Mouse (Mus musculus): ENCODE results near the gene Olfr1385. TPM values are rescaled to one million over a fixed set of nuclear protein-coding genes. Genes with fewer than 3 reads are reported as not detected.
"Not testable (repeated sequence)": the region's sequence is repeated elsewhere in the genome, so short reads cannot be mapped to it uniquely, and the experiment has no call there.

Olfr1385 gene
- total RNA-seq (2021): not detected

DNA sequence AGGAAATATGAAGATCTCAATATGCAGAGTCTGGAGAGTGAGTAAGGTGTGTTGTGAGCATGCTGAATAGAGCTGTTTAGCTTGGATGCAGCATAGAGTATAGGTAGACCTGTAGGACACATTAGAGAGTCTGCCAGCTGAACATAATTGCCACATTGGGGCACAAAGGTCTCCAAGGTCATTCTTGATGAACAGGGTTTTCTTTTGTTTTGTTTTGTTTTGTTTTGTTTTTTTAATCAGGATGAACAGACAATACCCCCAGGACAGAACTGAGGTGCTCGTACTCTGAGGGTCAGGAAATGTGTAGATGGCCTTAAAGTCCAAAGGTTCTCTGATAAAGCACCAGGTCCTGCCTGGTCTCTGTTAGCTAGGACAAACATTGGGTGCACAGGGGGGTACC lies at the start of gene Olfr1385:
Gene Olfr1385, plus strand, starts transcription at position 301 of the 400 bp plus-strand sequence.
- DNase-seq: not testable (repeated sequence)

DNA sequence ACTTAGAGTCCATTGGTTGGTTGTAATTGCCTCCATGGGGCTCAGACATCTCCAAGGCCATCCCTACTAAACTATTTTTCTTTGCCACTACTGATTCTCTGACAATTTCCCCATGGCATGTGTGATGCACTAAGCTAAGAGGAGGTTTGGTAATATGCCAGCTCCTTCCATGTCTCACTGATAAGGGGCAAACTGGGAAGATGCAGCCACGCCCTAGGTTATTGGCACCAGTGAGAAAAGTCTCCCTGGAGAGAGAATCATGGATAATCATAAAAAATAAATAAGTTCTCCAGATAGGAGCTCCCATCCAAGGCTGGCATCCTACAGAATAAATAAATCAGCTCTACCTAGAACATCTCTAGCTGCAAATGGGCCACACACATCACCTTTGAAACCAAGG lies 33.8 kb upstream of the Olfr1385 start, which contains the start of gene Olfr1387:
Gene Olfr1387, plus strand, starts transcription at position 301 of the 400 bp plus-strand sequence.
- no peak for DNase-seq

DNA sequence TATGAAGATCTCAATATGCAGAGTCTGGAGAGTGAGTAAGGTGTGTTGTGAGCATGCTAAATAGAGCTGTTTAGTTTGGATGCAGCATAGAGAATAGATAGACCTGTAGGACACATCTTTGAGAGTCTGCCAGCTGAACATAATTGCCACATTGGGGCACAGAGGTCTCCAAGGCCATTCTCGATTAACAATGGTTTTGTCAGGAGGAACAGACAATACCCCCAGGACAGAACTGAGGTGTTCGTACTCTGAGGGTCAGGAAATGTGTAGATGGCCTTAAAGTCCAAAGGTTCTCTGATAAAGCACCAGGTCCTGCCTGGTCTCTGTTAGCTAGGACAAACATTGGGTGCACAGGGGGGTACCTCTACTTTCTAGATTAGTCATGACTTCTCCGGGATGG lies 24.1 kb upstream of the Olfr1385 start, which contains the start of gene Olfr1386:
Gene Olfr1386, plus strand, starts transcription at position 301 of the 400 bp plus-strand sequence.
- not testable (repeated sequence) for DNase-seq

DNA sequence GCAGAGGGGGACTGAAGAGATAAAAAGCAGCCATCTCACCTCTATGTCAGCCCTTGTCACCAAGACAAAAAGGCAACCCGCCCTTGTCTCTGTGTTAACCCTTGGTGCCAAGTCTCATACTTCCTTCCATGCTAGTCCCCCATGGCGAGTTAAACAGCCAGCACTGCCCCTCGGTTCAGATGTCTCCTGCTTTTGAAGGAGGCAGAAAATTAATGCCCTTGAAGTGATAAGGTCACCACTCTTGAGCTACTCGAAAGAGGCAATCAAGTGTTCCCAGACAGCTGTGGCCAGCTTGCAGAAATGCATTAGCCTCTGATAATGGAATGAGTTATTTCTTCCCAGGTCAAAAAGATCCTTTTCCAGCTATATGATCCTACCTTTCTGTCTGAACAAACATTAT lies 2.9 kb upstream of the Olfr1385 start:
- DNase-seq: no peak

DNA sequence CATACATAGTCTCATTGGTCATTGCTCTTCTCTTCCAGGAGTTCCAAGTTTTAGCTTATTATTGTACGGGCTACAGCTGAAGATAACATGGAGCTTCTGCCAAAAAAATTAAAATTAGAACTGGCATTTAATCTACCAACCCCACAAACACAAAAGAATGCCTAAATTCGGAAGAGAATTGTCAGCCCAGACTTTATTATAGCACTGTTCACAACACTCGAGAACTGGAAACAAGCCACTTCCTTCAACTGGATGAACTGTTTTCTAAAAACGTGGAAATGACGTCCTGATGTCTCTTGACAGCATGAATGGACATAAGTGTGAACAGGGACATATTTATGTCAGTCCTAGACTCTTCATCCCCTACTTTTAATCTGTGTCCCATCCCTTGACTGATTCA lies 29.2 kb downstream of the Olfr1385 start:
- DNase-seq: no peak

DNA sequence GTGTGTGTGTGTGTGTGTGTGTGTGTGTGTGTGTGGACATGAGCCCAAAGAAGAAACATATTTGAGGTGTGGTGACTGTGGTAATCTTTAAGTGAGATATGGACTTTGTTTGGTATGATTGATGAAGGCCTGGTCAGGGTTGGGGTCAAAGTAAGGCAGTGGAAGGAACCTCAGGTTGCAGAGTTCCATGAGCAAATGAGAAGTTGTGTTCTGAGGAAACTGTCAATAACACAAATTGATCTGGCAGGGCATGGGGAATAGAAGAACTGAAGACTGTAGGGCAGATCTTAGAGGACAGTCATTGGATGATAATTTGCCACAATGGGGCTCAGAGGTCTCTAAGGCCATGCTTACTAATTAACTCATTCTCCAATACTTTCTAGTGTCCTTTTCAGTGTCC lies 30.5 kb downstream of the Olfr1385 start, which contains the start of gene Olfr1383:
Gene Olfr1383, plus strand, starts transcription at position 301 of the 400 bp plus-strand sequence.
- DNase-seq: no peak

DNA sequence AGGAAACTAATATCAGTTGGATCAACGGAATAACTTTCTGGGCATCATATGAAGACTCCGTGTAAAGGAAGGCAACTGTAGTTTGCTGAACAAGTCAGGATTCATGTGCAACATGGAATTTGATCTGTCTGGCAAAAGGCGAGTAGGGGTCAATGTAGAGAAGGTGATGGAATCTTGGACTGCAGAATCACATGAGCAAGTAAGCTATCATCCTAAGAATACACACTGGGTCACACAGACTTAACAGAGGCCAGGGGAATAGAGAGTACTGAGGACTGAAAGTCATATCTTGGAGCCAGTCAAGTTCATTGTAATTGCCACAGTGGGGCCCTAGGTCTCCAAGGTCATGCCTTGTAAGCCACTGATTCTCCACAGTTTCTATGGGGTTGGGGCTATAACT lies 39.1 kb downstream of the Olfr1385 start, which contains the start of gene Olfr1382:
Gene Olfr1382, plus strand, starts transcription at position 301 of the 400 bp plus-strand sequence.
- DNase-seq: no peak

DNA sequence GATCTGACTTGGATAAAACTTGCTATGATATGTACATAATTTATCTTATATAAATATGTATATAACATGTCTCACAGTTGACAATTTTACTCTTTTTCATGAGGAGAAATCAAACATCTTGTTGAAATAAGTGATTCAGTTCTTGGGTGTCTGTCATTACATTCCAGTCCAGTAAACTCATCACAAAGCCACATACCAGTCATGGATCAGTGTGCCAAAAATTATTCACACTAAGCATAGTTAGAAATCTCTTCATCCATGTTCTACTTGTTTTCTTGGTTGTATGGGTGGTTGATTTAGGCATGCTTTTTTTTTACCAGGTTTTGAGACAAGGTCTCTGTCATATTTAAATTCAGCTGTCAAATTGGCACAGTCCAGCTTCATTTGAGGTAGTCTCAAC lies 43.9 kb downstream of the Olfr1385 start:
- no peak for DNase-seq

DNA sequence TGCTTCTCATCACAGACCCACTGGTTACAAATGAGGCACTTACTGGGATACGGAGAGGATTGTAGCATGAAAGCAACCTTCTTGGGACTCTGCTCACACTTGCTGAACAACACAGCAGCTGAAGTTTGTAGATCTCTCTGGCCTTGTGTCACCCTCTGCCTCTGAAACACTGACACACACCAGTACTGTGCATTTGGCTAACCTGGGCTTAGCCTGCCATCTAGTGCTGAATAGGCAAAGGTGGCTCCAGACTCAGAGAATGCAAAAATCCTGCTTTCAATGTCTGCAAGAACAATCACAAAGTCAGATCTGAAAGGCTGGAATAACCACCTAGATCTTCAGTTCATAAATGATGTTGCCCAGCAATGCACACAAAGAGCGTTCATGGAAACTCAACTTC lies 47.8 kb downstream of the Olfr1385 start:
- peak; percentile 4 to 22 for DNase-seq

DNA sequence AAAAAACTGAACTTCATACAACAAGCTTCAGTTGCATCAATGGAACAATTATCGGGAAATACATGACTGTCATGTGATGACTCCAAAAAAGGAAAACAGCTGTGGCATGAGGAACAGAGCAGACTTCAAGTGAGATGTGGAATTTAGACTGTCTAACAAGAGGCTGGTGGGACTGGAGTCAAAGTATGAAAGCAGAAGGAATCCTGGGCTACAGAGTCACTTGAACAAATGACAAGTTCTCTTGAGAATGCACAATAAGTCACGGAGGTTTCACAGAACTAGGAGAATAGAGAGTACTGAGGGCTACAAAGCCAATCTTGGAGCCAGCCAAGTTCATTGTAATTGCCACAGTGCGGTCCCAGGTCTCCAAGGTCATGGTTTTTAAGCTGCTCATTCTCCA lies 54.3 kb downstream of the Olfr1385 start, which contains the start of gene Olfr1381:
Gene Olfr1381, plus strand, starts transcription at position 301 of the 400 bp plus-strand sequence.
- DNase-seq: not testable (repeated sequence)

Other genes starting within 250 kb of the Olfr1385 start
- gene Mgat1, start 244.9 kb upstream of the Olfr1385 start, total RNA-seq (2021): 10 to 100 TPM; 52.0 to 54.4 TPM
- not detected for gene Olfr1393, start 210.8 kb upstream of the Olfr1385 start, total RNA-seq (2021)
- gene Olfr1392, start 203.8 kb upstream of the Olfr1385 start, total RNA-seq (2021): not detected
- gene Olfr10, start 184.3 kb upstream of the Olfr1385 start, total RNA-seq (2021): not detected
- gene Olfr1391, start 166.3 kb upstream of the Olfr1385 start, total RNA-seq (2021): not detected
- gene Olfr1390, start 153.9 kb upstream of the Olfr1385 start, total RNA-seq (2021): not detected
- gene Olfr1389, start 66.0 kb upstream of the Olfr1385 start, total RNA-seq (2021): not detected
- gene Olfr1388, start 52.4 kb upstream of the Olfr1385 start, total RNA-seq (2021): under 1 TPM; 0.45 to 0.46 TPM
- not detected for gene Olfr1387, start 33.7 kb upstream of the Olfr1385 start, total RNA-seq (2021)
- not detected for gene Olfr1386, start 24.0 kb upstream of the Olfr1385 start, total RNA-seq (2021)
- gene Olfr1384, start 17.7 kb downstream of the Olfr1385 start, total RNA-seq (2021): not detected
- not detected for gene Olfr1383, start 30.6 kb downstream of the Olfr1385 start, total RNA-seq (2021)
- not detected for gene Olfr1382, start 39.2 kb downstream of the Olfr1385 start, total RNA-seq (2021)
- gene Olfr1381, start 54.4 kb downstream of the Olfr1385 start, total RNA-seq (2021): not detected
- not detected for gene Olfr1380, start 67.8 kb downstream of the Olfr1385 start, total RNA-seq (2021)
- gene Flt4, start 120.2 kb downstream of the Olfr1385 start, total RNA-seq (2021): 1 to 10 TPM; 1.8 to 2.4 TPM
- gene Scgb3a1, start 174.5 kb downstream of the Olfr1385 start, total RNA-seq (2021): not detected
- 10 to 100 TPM; 49.4 to 55.8 TPM for gene Cnot6, start 223.7 kb downstream of the Olfr1385 start, total RNA-seq (2021)

Measured in layer of hippocampus, postnatal 36 days (tissue).